Mouse (Mus musculus) megakaryocyte, embryonic 14.5 days (primary cell): Measurements from ENCODE around the gene F7. TPM values are rescaled to one million over a fixed set of nuclear protein-coding genes. Genes with fewer than 3 reads are reported as not detected.

ENCODE experiments used
- H3K27me3 ChIP-seq: replicated peaks from 2 replicates; pipeline ENCODE3; 2012; ENCODE audit warnings: inconsistent platforms
- H3K36me3 ChIP-seq: replicated peaks from 2 replicates; pipeline ENCODE3; 2012; ENCODE audit warnings: low read length, inconsistent platforms, mixed read lengths
- H3K4me1 ChIP-seq: 2 replicates; pipeline ENCODE4 v1.6.1; 2012; ENCODE audit warnings: inconsistent platforms
- H3K4me3 ChIP-seq: replicated peaks from 2 replicates; pipeline ENCODE3; 2012; ENCODE audit warnings: moderate library complexity, mild to moderate bottlenecking, inconsistent platforms
- H3K9me3 ChIP-seq: 2 replicates; pipeline ENCODE4 v1.6.1; 2012; ENCODE audit warnings: inconsistent platforms
- FLI1 ChIP-seq: IDR thresholded peaks from 2 replicates; pipeline ENCODE4 v1.6.1; 2012; ENCODE audit warnings: low read length, inconsistent platforms, mixed read lengths
- GATA1 ChIP-seq: IDR thresholded peaks from 3 replicates; pipeline ENCODE4 v1.6.1; 2012; ENCODE audit warnings: mixed read lengths, low read length, inconsistent platforms, borderline replicate concordance
- polyA plus RNA-seq: library from polyadenylated mRNA; stranded (reverse); fragments of >175 nt; gene quantifications from 2 replicates; pipeline ENCODE4 v1.2.3, GENCODE M21; 2012; ENCODE audit warnings: low replicate concordance; ENCODE audit not compliant: insufficient read depth

F7 gene
- polyA plus RNA-seq, 1 experiment: 11.8 TPM

GRCm38 (mm10) chr8:12987571-12987970, 38.3 kb upstream of the F7 start:
- H3K9me3 ChIP-seq: no peaks in the 10 kb centered on the region
- H3K4me1 ChIP-seq: peaks cover 26% of the 10 kb centered on the region
- H3K36me3 ChIP-seq: peaks cover 85% of the 10 kb centered on the region
- no peak for TF ChIP-seq FLI1
- no peak for TF ChIP-seq GATA1
- no peak overlapping the region for H3K4me3 ChIP-seq
- H3K27me3 ChIP-seq: peaks cover 24% of the 10 kb centered on the region

GRCm38 (mm10) chr8:12988722-12989430, 37.0 kb upstream of the F7 start:
- Histone ChIP-seq H3K27me3 (peaks cover 30% of the 10 kb centered on the region), H3K36me3 (peaks cover 94% of the 10 kb centered on the region), H3K4me1 (peaks cover 19% of the 10 kb centered on the region), H3K9me3 (no peaks in the 10 kb centered on the region), H3K4me3 (no peak overlapping the region)
- TF ChIP-seq GATA1 (no peak), FLI1 (no peak)

GRCm38 (mm10) chr8:12991411-12991810, 34.4 kb upstream of the F7 start:
- no peak overlapping the region for H3K4me3 ChIP-seq
- H3K36me3 ChIP-seq: peaks cover 93% of the 10 kb centered on the region
- H3K27me3 ChIP-seq: peaks cover 25% of the 10 kb centered on the region
- peaks cover 5% of the 10 kb centered on the region; the same call in 1 of the 2 replicates for H3K4me1 ChIP-seq
- no peaks in the 10 kb centered on the region for H3K9me3 ChIP-seq
- TF ChIP-seq GATA1: no peak
- TF ChIP-seq FLI1: no peak

GRCm38 (mm10) chr8:12994468-12994867, 31.4 kb upstream of the F7 start:
- Histone ChIP-seq H3K4me3 (no peak overlapping the region), H3K27me3 (peaks cover 31% of the 10 kb centered on the region), H3K4me1 (peaks cover 5% of the 10 kb centered on the region; the same call in 1 of the 2 replicates), H3K36me3 (peaks cover 96% of the 10 kb centered on the region), H3K9me3 (no peaks in the 10 kb centered on the region)
- no peak for TF ChIP-seq FLI1
- TF ChIP-seq GATA1: no peak

- H3K4me3 ChIP-seq: no peak overlapping the region
- H3K27me3 ChIP-seq: peaks cover 32% of the 10 kb centered on the region
- TF ChIP-seq GATA1 (no peak), FLI1 (no peak)
- H3K9me3 ChIP-seq: no peaks in the 10 kb centered on the region
- peaks cover 98% of the 10 kb centered on the region for H3K36me3 ChIP-seq
- H3K4me1 ChIP-seq: peaks cover 5% of the 10 kb centered on the region; the same call in 1 of the 2 replicates
Measured at GRCm38 (mm10) chr8:12995481-12995880, 30.4 kb upstream of the F7 start.

- H3K9me3 ChIP-seq: no peaks in the 10 kb centered on the region
- H3K36me3 ChIP-seq: peaks cover 99% of the 10 kb centered on the region
- H3K4me3 ChIP-seq: no peak overlapping the region
- TF ChIP-seq FLI1: no peak
- TF ChIP-seq GATA1: no peak
- H3K4me1 ChIP-seq: peaks cover 5% of the 10 kb centered on the region; the same call in 1 of the 2 replicates
- H3K27me3 ChIP-seq: peaks cover 41% of the 10 kb centered on the region
Measured at GRCm38 (mm10) chr8:12996831-12997275, 29.0 kb upstream of the F7 start.

- Histone ChIP-seq H3K27me3 (peaks cover 46% of the 10 kb centered on the region), H3K4me3 (no peak overlapping the region), H3K9me3 (no peaks in the 10 kb centered on the region), H3K4me1 (no peaks in the 10 kb centered on the region), H3K36me3 (peaks cover 99% of the 10 kb centered on the region)
- no peak for TF ChIP-seq GATA1
- no peak for TF ChIP-seq FLI1
Measured at GRCm38 (mm10) chr8:12998331-12998730, 27.5 kb upstream of the F7 start.

- Histone ChIP-seq H3K9me3 (no peaks in the 10 kb centered on the region), H3K4me1 (peaks cover 8% of the 10 kb centered on the region; the same call in 1 of the 2 replicates), H3K36me3 (peaks cover 99% of the 10 kb centered on the region), H3K4me3 (no peak overlapping the region), H3K27me3 (peaks cover 45% of the 10 kb centered on the region)
- TF ChIP-seq FLI1 (no peak), GATA1 (no peak)
Measured at GRCm38 (mm10) chr8:12999793-13000192, 26.0 kb upstream of the F7 start.

- TF ChIP-seq FLI1 (no peak), GATA1 (no peak)
- Histone ChIP-seq H3K9me3 (no peaks in the 10 kb centered on the region), H3K27me3 (peaks cover 39% of the 10 kb centered on the region), H3K4me1 (peaks cover 27% of the 10 kb centered on the region), H3K4me3 (no peak overlapping the region), H3K36me3 (peaks cover 100% of the 10 kb centered on the region)
Measured at GRCm38 (mm10) chr8:13007458-13007857, 18.4 kb upstream of the F7 start.

GRCm38 (mm10) chr8:13010313-13010712, 15.5 kb upstream of the F7 start:
- H3K27me3 ChIP-seq: peaks cover 43% of the 10 kb centered on the region
- no peak overlapping the region for H3K4me3 ChIP-seq

More at GRCm38 (mm10) chr8:13010313-13010712, 15.5 kb upstream of the F7 start:
- Histone ChIP-seq H3K36me3 (peaks cover 100% of the 10 kb centered on the region), H3K4me1 (peaks cover 14% of the 10 kb centered on the region), H3K9me3 (no peaks in the 10 kb centered on the region)
- no peak for TF ChIP-seq FLI1
- TF ChIP-seq GATA1: no peak
